Mouse (Mus musculus) forebrain, embryonic 11.5 days (tissue): ENCODE measurements around the gene Zzz3. TPM values are rescaled to one million over a fixed set of nuclear protein-coding genes. Genes with fewer than 3 reads are reported as not detected.

Experiments used
- ATAC-seq: fragments of 200-750 bp; cut with Nextera tagmentation; replicated peaks from 2 replicates; pipeline ENCODE4 v1.8.0; 2017; ENCODE audit warnings: moderate TSS enrichment; ENCODE audit not compliant: low FRiP score
- DNase-seq: peaks from one replicate; pipeline ENCODE4 v3.0.0-alpha.2; 2017; ENCODE audit warnings: low spot score
- H3K27ac ChIP-seq: fragments of 300-500 bp; sonication (generic); 2 replicates; pipeline ENCODE4 v1.5.1; 2014; ENCODE audit warnings: low read depth, low read length
- H3K27me3 ChIP-seq: fragments of 300-500 bp; sonication (generic); 2 replicates; pipeline ENCODE4 v1.6.1; 2014; ENCODE audit warnings: mild to moderate bottlenecking, low read length, mixed read lengths; ENCODE audit not compliant: control insufficient read depth, insufficient read depth
- H3K36me3 ChIP-seq: fragments of 300-500 bp; sonication (generic); 2 replicates; pipeline ENCODE4 v1.6.1; 2014; ENCODE audit warnings: mild to moderate bottlenecking, low read length, moderate library complexity, mixed read lengths; ENCODE audit not compliant: control insufficient read depth, insufficient read depth
- H3K4me1 ChIP-seq: fragments of 300-500 bp; sonication (generic); replicated peaks from 2 replicates; pipeline ENCODE4 v1.6.1; 2014; ENCODE audit warnings: low read length, mixed read lengths; ENCODE audit not compliant: control insufficient read depth, insufficient read depth
- H3K4me2 ChIP-seq: fragments of 300-500 bp; sonication (generic); 2 replicates; pipeline ENCODE4 v1.6.1; 2014; ENCODE audit warnings: low read depth, mild to moderate bottlenecking, low read length, moderate library complexity, mixed read lengths; ENCODE audit not compliant: severe bottlenecking
- H3K4me3 ChIP-seq: fragments of 300-500 bp; sonication (generic); 2 replicates; pipeline ENCODE4 v1.5.1; 2014; ENCODE audit warnings: low read depth, low read length
- H3K9ac ChIP-seq: fragments of 300-500 bp; sonication (generic); 2 replicates; pipeline ENCODE4 v1.6.1; 2014; ENCODE audit warnings: low read length
- H3K9me3 ChIP-seq: fragments of 300-500 bp; sonication (generic); 2 replicates; pipeline ENCODE4 v1.6.1; 2016; ENCODE audit warnings: low read length, mixed read lengths; ENCODE audit not compliant: control insufficient read depth
- WGBS: fragments of 180-500 bp; shearing (Covaris S2); extraction: QIAGEN DNeasy Blood & Tissue Kit; methylation state at CpG from one replicate; pipeline ENCODE4 v1.1.7; 2014; 5-methylcytosine and 5-hydroxymethylcytosine counted together
- polyA plus RNA-seq: library from polyadenylated mRNA; unstranded; fragments of >200 nt; fragmentation: Nextera tagmentation; extraction: Ambion mirVana; gene quantifications from 2 replicates; pipeline ENCODE4 v1.2.1, GENCODE M21; 2014

Zzz3 gene
- polyA plus RNA-seq, 1 experiment from 2014 or later, result 61.4 TPM

- H3K9ac ChIP-seq, result peak overlapping the region; percentile 96
- H3K9me3 ChIP-seq, result no peaks in the 10 kb centered on the region
- ATAC-seq (peak; percentile 89), DNase-seq (peak; percentile 98)
- 1% methylated on average over 57 of the region's 102 CpGs for whole genome bisulfite sequencing
- H3K27ac ChIP-seq, result peak overlapping the region; percentile 96
- no peaks in the 10 kb centered on the region; the same call in 1 of the 2 replicates for H3K36me3 ChIP-seq
- peaks cover 5% of the 10 kb centered on the region; the same call in 1 of the 2 replicates for H3K4me1 ChIP-seq
- no peaks in the 10 kb centered on the region for H3K27me3 ChIP-seq
- peak overlapping the region; percentile 86 for H3K4me2 ChIP-seq
- peak overlapping the region; percentile 84 for H3K4me3 ChIP-seq
These were observed 1.2 kb downstream of the Zzz3 start for GRCm38 (mm10) chr3:152396278-152396987.

- H3K36me3 ChIP-seq, result no peaks in the 10 kb centered on the region; the same call in 1 of the 2 replicates
- 2% methylated on average over 10 of the region's 10 CpGs for WGBS
- H3K9me3 ChIP-seq, result no peaks in the 10 kb centered on the region
- peak overlapping the region; percentile 86 for H3K4me2 ChIP-seq
- H3K9ac ChIP-seq, result peak overlapping the region; percentile 96
- no peak for ATAC-seq
- H3K4me3 ChIP-seq, result peak overlapping the region; percentile 84
- no peaks in the 10 kb centered on the region for H3K27me3 ChIP-seq
- H3K4me1 ChIP-seq, result peaks cover 5% of the 10 kb centered on the region; the same call in 1 of the 2 replicates
- DNase-seq, result no peak
- H3K27ac ChIP-seq, result peak overlapping the region; percentile 96
These were observed 1.7 kb downstream of the Zzz3 start for GRCm38 (mm10) chr3:152396988-152397314.

GRCm38 (mm10) chr3:152397335-152397940 lies 2.2 kb downstream of the Zzz3 start:
- 73% methylated on average over 9 of the region's 9 CpGs for WGBS
- DNase-seq (no peak), ATAC-seq (no peak)
- H3K27ac ChIP-seq, result peak overlapping the region; percentile 96
- H3K9ac ChIP-seq, result peak overlapping the region; percentile 96
- H3K9me3 ChIP-seq, result no peaks in the 10 kb centered on the region
- peaks cover 5% of the 10 kb centered on the region; the same call in 1 of the 2 replicates for H3K4me1 ChIP-seq
- peak overlapping the region; percentile 86 for H3K4me2 ChIP-seq
- H3K27me3 ChIP-seq, result no peaks in the 10 kb centered on the region
- H3K4me3 ChIP-seq, result peak overlapping the region; percentile 84
- no peaks in the 10 kb centered on the region; the same call in 1 of the 2 replicates for H3K36me3 ChIP-seq

GRCm38 (mm10) chr3:152400441-152400840 lies 5.2 kb downstream of the Zzz3 start:
- 92% methylated on average over 5 of the region's 5 CpGs for WGBS
- Histone ChIP-seq H3K36me3 (no peaks in the 10 kb centered on the region), H3K4me2 (no peak overlapping the region), H3K9me3 (no peaks in the 10 kb centered on the region), H3K27ac (no peak overlapping the region), H3K9ac (no peak overlapping the region), H3K4me3 (no peak overlapping the region), H3K4me1 (peaks cover 5% of the 10 kb centered on the region; the same call in 1 of the 2 replicates), H3K27me3 (no peaks in the 10 kb centered on the region)
- ATAC-seq (no peak), DNase-seq (no peak)

GRCm38 (mm10) chr3:152400875-152401274 lies 5.6 kb downstream of the Zzz3 start:
- WGBS, result 87% methylated on average over 3 of the region's 3 CpGs
- ATAC-seq, result no peak
- Histone ChIP-seq H3K36me3 (no peaks in the 10 kb centered on the region), H3K9ac (no peak overlapping the region), H3K9me3 (no peaks in the 10 kb centered on the region), H3K4me1 (peaks cover 5% of the 10 kb centered on the region; the same call in 1 of the 2 replicates), H3K4me2 (no peak overlapping the region), H3K4me3 (no peak overlapping the region), H3K27ac (no peak overlapping the region), H3K27me3 (no peaks in the 10 kb centered on the region)
- DNase-seq, result no peak

- DNase-seq, result no peak
- 79% methylated on average over 7 of the region's 7 CpGs for WGBS
- H3K27me3 ChIP-seq, result no peaks in the 10 kb centered on the region
- no peak overlapping the region for H3K27ac ChIP-seq
- no peak for ATAC-seq
- H3K4me2 ChIP-seq, result no peak overlapping the region
- no peaks in the 10 kb centered on the region for H3K9me3 ChIP-seq
- no peak overlapping the region for H3K4me3 ChIP-seq
- H3K36me3 ChIP-seq, result no peaks in the 10 kb centered on the region
- no peak overlapping the region for H3K9ac ChIP-seq
- H3K4me1 ChIP-seq, result peaks cover 5% of the 10 kb centered on the region; the same call in 1 of the 2 replicates
These were observed 6.8 kb downstream of the Zzz3 start for GRCm38 (mm10) chr3:152401964-152402670.

- no peaks in the 10 kb centered on the region for H3K9me3 ChIP-seq
- no peaks in the 10 kb centered on the region for H3K36me3 ChIP-seq
- 93% methylated on average over 3 of the region's 3 CpGs for WGBS
- H3K9ac ChIP-seq, result no peak overlapping the region
- no peak overlapping the region for H3K4me3 ChIP-seq
- ATAC-seq (no peak), DNase-seq (no peak)
- no peak overlapping the region for H3K27ac ChIP-seq
- no peak overlapping the region for H3K4me2 ChIP-seq
- H3K4me1 ChIP-seq, result peaks cover 2% of the 10 kb centered on the region; the same call in 1 of the 2 replicates
- H3K27me3 ChIP-seq, result no peaks in the 10 kb centered on the region
These were observed 7.4 kb downstream of the Zzz3 start for GRCm38 (mm10) chr3:152402671-152403066.

- no peak for DNase-seq
- no peaks in the 10 kb centered on the region for H3K36me3 ChIP-seq
- H3K27me3 ChIP-seq, result no peaks in the 10 kb centered on the region
- H3K4me2 ChIP-seq, result no peak overlapping the region
- no peak for ATAC-seq
- no peak overlapping the region for H3K27ac ChIP-seq
- no peaks in the 10 kb centered on the region for H3K4me1 ChIP-seq
- no peak overlapping the region for H3K9ac ChIP-seq
- 73% methylated on average over 2 of the region's 2 CpGs for WGBS
- H3K9me3 ChIP-seq, result no peaks in the 10 kb centered on the region
- no peak overlapping the region for H3K4me3 ChIP-seq
These were observed 8.6 kb downstream of the Zzz3 start for GRCm38 (mm10) chr3:152403827-152404226.
